Mouse (Mus musculus) myocyte (in vitro differentiated cells): ENCODE data around the gene Slc25a36.

ENCODE experiments used
- CEBPB ChIP-seq: IDR thresholded peaks from 2 replicates; pipeline ENCODE4 v1.6.1; 2011; ENCODE audit warnings: mild to moderate bottlenecking, moderate library complexity; ENCODE audit not compliant: poor library complexity, insufficient read depth, severe bottlenecking
- E2F4 ChIP-seq: IDR thresholded peaks from one replicate; pipeline ENCODE4 v1.6.1; 2011; ENCODE audit warnings: mild to moderate bottlenecking, control low read depth, moderate library complexity; ENCODE audit not compliant: insufficient read depth
- MAX ChIP-seq: IDR thresholded peaks from one replicate; pipeline ENCODE4 v1.6.1; 2011; ENCODE audit warnings: low read depth, mild to moderate bottlenecking, control low read depth
- MYOG ChIP-seq, 3 experiments: IDR thresholded peaks; one replicate each; pipeline ENCODE4 v1.6.1; 2011; ENCODE audit warnings: control low read depth in 2 of 3, low read depth in 2 of 3, mild to moderate bottlenecking in 2 of 3; ENCODE audit not compliant: insufficient read length in 2 of 3, control insufficient read depth in 1 of 3, insufficient read depth in 1 of 3
- POLR2A ChIP-seq: IDR thresholded peaks from one replicate; pipeline ENCODE4 v1.6.1; 2011; ENCODE audit warnings: low read depth, mild to moderate bottlenecking, control low read depth, moderate library complexity; ENCODE audit not compliant: insufficient read length
- POLR2AphosphoS2 ChIP-seq: IDR thresholded peaks from one replicate; pipeline ENCODE4 v1.6.1; 2011; ENCODE audit warnings: low read depth, control low read depth; ENCODE audit not compliant: insufficient read length
- SRF ChIP-seq: IDR thresholded peaks from one replicate; pipeline ENCODE4 v1.6.1; 2011; ENCODE audit warnings: low read depth; ENCODE audit not compliant: control insufficient read depth, insufficient read length
- TCF12 ChIP-seq: IDR thresholded peaks from one replicate; pipeline ENCODE4 v1.6.1; 2011; ENCODE audit warnings: mild to moderate bottlenecking, control low read depth; ENCODE audit not compliant: poor library complexity, insufficient read depth, severe bottlenecking
- USF1 ChIP-seq: IDR thresholded peaks from one replicate; pipeline ENCODE4 v1.6.1; 2011; ENCODE audit warnings: low read depth, mild to moderate bottlenecking, control low read depth, moderate library complexity

DNA sequence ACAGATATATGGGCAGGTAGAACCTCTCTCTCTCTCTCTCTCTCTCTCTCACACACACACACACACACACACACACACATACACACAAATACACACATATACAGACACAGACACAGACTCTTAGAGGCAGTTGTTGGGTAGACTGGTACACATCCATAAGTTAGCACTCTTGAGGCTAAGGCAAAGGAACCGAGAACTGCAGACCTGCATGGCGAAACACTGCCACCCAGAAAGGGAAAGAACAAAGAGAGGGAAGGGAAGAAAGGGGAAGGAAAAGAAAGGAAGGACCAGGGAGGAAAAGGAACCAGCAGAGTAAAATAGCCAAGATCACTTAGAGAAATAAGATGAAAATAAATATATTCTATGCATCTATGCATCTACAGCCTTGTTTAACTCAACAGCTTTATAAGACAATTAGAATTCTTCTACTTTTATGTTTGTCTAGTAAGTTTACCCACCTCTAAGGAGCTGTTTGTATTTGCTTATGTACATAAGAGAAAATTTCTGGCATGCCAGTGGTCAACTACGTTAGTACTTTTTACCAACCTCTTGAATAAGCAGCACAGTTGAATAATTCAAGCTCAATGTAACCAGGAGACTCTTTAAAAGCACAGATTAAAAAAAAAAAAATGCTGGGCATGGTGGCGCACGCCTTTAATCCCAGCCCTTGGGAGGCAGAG lies 4.3 kb downstream of the Slc25a36 start:
- TF ChIP-seq E2F4 (no peak), MAX (no peak), POLR2A (no peak), SRF (no peak), POLR2AphosphoS2 (no peak), USF1 (no peak), MYOG (IDR thresholded peaks at IDR 0.05; ENCODE audit: control insufficient read depth in 1 of 3, insufficient read depth in 1 of 3, insufficient read length in 2 of 3, low read depth in 2 of 3) (no peak), CEBPB (no peak), TCF12 (no peak)
